Mouse (Mus musculus): ENCODE measurements around the gene Rundc3a.

Gene Rundc3a

GRCm38 (mm10) chr11:102392441-102393237 lies 564 bp upstream of the Rundc3a start:
- no peak for DNase-seq (ENCODE audit: low read depth, low spot score)

- DNase-seq (ENCODE audit: low read depth, low spot score), result no peak
Observed at GRCm38 (mm10) chr11:102393719-102394420, 667 bp downstream of the Rundc3a start.

- no peak for DNase-seq (ENCODE audit: low read depth, low spot score)
Observed at GRCm38 (mm10) chr11:102394421-102395124, 1.4 kb downstream of the Rundc3a start.

- no peak for DNase-seq (ENCODE audit: low read depth, low spot score)
Observed at GRCm38 (mm10) chr11:102395250-102395649, 2.0 kb downstream of the Rundc3a start.

- no peak for DNase-seq (ENCODE audit: low read depth, low spot score)
Observed at GRCm38 (mm10) chr11:102396263-102396662, 3.1 kb downstream of the Rundc3a start.

DNA sequence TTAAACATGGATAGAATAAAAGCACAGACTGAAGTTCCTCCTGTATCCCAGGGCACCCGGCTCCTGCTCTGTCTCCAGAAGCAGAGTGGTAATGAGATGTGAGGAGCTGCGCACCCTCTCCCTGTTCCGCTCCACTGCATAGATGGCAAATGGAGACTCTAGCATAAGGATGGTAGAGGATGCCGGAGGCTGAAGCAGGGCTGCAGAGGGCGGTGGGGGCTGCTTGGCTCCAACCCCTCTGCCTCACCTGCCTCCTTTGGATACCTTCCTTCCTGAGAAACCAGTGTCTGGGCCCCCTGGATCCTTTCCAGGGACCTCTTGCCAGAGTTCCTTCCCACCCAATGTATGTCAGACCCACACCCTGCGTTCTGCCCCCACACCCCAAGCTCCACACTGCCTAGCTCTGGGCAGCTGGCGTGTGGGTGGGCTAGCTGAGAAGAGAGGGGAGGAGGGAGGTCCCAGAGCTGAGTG lies 3.5 kb downstream of the Rundc3a start:
- no peak for DNase-seq (ENCODE audit: low read depth, low spot score)

DNA sequence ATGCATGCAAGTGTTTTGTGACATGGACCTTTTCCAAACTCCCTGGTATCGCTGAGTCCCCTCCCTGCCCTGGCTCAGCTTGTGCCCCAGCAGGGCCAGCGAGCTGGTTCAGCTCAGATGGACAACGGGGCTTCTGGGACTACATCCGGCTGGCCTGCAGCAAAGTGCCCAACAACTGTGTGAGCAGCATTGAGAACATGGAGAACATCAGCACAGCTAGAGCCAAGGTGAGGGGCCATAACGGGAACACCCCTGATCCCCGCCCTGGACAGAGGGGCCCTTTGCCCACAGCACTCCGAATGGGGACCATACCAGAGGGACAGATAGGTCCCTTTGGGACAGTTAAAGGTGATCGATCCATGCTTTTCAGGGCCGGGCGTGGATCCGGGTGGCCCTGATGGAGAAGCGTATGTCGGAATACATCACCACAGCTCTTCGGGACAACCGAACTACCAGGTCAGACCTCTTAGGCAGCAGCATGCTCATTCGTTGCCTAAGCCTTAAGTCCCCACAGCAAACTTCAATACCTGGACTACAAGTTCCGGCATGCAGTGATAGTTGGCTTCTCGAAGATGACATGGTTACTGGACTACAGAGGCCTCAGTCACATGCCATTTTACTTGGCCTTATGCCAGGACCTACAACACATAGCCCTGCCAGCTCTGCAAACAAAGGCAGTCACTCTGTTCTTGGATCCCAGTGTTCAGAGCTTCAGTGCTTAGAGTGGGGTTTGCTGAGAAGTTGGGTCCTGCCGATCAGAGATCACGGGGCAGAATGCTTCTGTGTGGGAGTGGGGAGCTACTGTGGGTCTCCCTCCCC lies 5.0 kb downstream of the Rundc3a start:
- DNase-seq (ENCODE audit: low read depth, low spot score), result no peak

GRCm38 (mm10) chr11:102399107-102399506 lies 5.9 kb downstream of the Rundc3a start:
- no peak for DNase-seq (ENCODE audit: low read depth, low spot score)

GRCm38 (mm10) chr11:102399610-102400072 lies 6.4 kb downstream of the Rundc3a start:
- no peak for DNase-seq (ENCODE audit: low read depth, low spot score)

DNA sequence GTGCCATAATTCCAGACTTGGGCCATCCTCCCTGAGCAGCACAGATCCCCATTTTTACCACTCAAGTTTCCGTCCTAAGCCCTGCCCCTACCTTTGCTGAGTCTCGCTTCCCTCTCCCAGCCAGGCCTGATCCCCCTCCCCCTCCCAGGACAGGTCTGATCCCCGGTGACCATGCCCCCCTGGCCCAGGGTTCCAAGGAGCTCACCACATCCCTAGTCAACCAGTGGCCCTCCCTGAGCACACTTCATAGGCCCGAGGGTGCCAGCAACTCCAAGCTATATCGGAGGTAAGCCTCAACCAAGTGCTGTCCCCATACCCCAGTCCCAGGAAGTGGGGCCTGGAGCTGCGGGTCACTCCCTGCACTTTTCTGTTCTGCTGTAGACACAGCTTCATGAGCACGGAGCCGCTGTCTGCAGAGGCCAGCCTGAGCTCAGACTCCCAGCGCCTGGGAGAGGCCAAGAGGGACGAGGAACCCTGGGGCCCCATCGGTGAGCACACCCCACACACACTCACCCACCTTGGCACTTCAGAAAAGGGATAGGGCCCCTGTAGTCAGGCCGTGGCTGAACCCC lies 7.4 kb downstream of the Rundc3a start:
- DNase-seq (ENCODE audit: low read depth, low spot score), result no peak

GRCm38 (mm10) chr11:102401898-102402500 lies 8.8 kb downstream of the Rundc3a start:
- no peak for DNase-seq (ENCODE audit: low read depth, low spot score)

DNA sequence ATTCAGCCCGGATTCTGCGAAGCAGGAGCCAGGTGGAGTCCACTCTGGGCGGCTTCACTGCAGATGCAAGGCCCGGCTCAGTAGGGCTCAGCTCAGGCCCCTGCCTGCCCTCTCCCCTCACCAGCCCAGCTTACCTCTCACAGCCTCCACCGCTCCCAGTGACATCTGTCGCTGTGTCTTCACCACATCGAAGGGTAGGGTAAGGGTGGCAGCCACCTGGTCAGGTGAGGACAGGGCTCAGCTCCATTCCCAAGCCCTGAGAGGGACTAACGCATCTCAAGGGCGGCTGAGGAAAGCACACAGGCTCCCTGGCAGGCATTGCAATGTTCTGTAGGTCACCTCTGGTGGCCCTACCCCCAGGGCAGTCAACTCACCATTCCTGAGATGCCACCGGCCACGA lies 10.5 kb downstream of the Rundc3a start:
- no peak for DNase-seq (ENCODE audit: low read depth, low spot score)

- DNase-seq (ENCODE audit: low read depth, low spot score), result no peak
Observed at GRCm38 (mm10) chr11:102404161-102405010, 11.2 kb downstream of the Rundc3a start.

GRCm38 (mm10) chr11:102405544-102406285 lies 12.5 kb downstream of the Rundc3a start:
- no peak for DNase-seq (ENCODE audit: low read depth, low spot score)

DNA sequence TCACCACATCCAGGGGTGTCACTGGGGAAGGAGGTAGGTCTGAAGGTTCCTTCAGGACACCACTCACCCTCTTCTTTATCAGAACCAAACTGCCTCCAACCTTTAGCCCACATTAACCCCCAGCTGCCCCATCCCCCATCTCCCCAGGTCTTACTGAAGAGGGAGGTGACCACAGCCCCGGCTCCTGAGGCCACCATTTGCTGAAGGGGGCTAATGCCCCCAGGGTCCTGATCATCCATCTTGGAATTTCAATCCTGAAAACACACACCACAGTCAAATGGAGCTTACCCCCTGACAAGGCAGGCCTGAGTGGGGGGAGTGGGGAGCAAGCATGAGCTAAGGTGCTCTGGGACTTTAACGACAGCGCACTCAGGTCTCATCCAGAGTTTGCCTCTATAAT lies 13.2 kb downstream of the Rundc3a start:
- no peak for DNase-seq (ENCODE audit: low read depth, low spot score)

DNA sequence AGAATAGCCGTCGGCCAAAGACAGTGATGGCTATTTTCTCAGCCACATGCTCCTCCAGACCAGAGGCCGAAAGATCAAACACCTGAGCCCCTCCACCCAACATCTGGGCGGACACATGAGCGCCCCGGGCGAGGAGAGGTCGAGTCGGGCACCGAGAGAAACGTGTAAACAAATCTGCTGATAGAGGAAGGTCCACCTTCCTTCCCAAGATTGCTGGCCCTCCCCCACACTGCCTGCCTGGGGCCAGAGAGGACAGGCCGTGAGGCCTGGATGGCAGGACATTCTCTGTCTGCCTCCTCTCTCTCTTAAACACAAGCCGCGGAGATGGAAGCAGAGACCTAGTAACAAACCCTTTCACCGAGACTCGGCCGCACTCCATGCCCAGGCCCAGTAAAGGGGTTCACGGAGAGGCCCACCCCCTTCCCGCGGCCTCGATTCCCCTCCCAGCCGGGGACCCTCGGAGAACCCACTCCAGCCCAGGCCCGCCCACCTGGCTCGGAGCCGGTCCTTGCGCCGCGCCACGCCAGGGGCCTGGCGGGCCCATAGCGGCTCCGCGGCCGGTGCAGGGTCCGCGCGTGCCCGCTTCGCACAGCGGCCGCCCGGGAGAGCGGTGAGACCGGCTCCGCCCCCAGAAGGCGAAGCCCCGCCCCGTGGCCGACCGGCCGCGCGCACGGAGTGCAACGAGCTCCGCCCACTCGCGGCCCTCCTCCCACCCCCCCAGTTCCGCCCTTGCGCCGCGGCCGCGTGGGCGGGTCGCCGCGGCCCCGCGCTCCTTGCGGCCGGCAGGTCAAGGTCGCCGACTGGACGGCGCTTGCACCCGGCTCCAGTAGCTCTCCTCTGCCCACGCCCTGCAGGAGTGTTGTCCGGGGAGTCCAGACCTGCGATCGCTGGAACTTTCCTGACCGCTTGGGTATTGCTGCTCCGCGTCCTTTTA lies 14.0 kb downstream of the Rundc3a start:
- DNase-seq (ENCODE audit: low read depth, low spot score), result peak; percentile 85

DNA sequence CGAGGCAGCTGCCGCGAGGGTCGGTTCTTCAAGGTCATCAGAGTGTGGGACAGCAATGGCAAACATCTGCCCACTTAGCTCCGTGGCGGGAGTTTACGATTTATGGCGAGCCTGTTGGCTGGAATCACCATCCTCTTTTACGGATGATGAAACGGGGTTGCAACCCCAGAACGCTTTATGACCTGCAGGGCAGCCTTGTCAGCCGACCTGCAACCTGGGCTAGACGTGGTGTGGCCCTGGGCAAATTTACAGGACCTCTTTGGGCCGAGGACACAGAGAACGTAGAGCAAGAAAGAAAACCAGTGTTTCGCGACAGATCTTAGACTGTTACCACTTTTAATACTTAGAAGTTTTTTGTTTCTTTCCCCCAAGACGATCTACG lies 14.6 kb downstream of the Rundc3a start, which contains the start of gene Slc25a39:
Gene Slc25a39 (minus strand): TSS at position 113 of the 382 bp plus-strand sequence.
- no peak for DNase-seq (ENCODE audit: low read depth, low spot score)

Measured in c-Kit-negative CD71-positive TER-119-positive erythroid progenitor cells, embryonic 14.5 days (primary cell).